Mouse (Mus musculus) stomach, embryonic 15.5 days (tissue): Measurements from ENCODE around the gene G430095P16Rik. TPM values are rescaled to one million over a fixed set of nuclear protein-coding genes. Genes with fewer than 3 reads are reported as not detected.

Experiments used
- ATAC-seq: fragments of 200-750 bp; cut with Nextera tagmentation; 2 replicates; pipeline ENCODE4 v1.8.0; 2017; ENCODE audit warnings: low read depth, moderate number of reproducible peaks, moderate TSS enrichment; ENCODE audit not compliant: insufficient read depth, low FRiP score
- H3K27ac ChIP-seq: fragments of 300-500 bp; sonication (generic); 2 replicates; pipeline ENCODE4 v1.5.1; 2015; ENCODE audit warnings: mild to moderate bottlenecking, inconsistent platforms
- H3K27me3 ChIP-seq: fragments of 300-500 bp; sonication (generic); replicated peaks from 2 replicates; pipeline ENCODE4 v1.6.1; 2015; ENCODE audit warnings: inconsistent platforms
- H3K36me3 ChIP-seq: fragments of 300-500 bp; sonication (generic); 2 replicates; pipeline ENCODE4 v1.6.1; 2015; ENCODE audit warnings: inconsistent platforms
- H3K4me1 ChIP-seq: fragments of 300-500 bp; sonication (generic); 2 replicates; pipeline ENCODE4 v1.6.1; 2015; ENCODE audit warnings: inconsistent platforms
- H3K4me2 ChIP-seq: fragments of 300-500 bp; sonication (generic); 2 replicates; pipeline ENCODE4 v1.6.1; 2015; ENCODE audit warnings: mild to moderate bottlenecking, inconsistent platforms
- H3K4me3 ChIP-seq: fragments of 300-500 bp; sonication (generic); replicated peaks from 2 replicates; pipeline ENCODE4 v1.5.1; 2015; ENCODE audit warnings: inconsistent platforms
- H3K9ac ChIP-seq: fragments of 300-500 bp; sonication (generic); 2 replicates; pipeline ENCODE4 v1.6.1; 2015; ENCODE audit warnings: inconsistent platforms
- H3K9me3 ChIP-seq: fragments of 300-500 bp; sonication (generic); 2 replicates; pipeline ENCODE4 v1.6.1; 2016; ENCODE audit warnings: inconsistent platforms
- WGBS: fragments of 180-500 bp; shearing (Covaris S2); methylation state at CpG from one replicate; pipeline ENCODE4 v1.1.7; 2015; 5-methylcytosine and 5-hydroxymethylcytosine counted together
- polyA plus RNA-seq: library from polyadenylated mRNA; unstranded; fragments of >200 nt; fragmentation: Nextera tagmentation; extraction: Ambion mirVana; gene quantifications from 2 replicates; pipeline ENCODE4 v1.2.1, GENCODE M21; 2015

Gene G430095P16Rik
- polyA plus RNA-seq, 1 experiment from 2014 or later: 4.1 TPM

- 0 out of 2 replicates have a peak, but pooled peaks cover 4% of the 10 kb centered on the region for H3K36me3 ChIP-seq
- ATAC-seq: no peak
- H3K4me2 ChIP-seq: no peak overlapping the region
- H3K27ac ChIP-seq: no peak overlapping the region
- no peak overlapping the region for H3K9ac ChIP-seq
- H3K4me3 ChIP-seq: no peak overlapping the region
- H3K9me3 ChIP-seq: no peaks in the 10 kb centered on the region
- H3K27me3 ChIP-seq: no peaks in the 10 kb centered on the region; the same call in 1 of the 2 replicates
- 76% methylated on average over 6 of the region's 6 CpGs for WGBS
- H3K4me1 ChIP-seq: peaks cover 10% of the 10 kb centered on the region; the same call in 1 of the 2 replicates
Observed at GRCm38 (mm10) chr8:84752734-84753582, 30.2 kb downstream of the G430095P16Rik start.

- 34% methylated on average over 5 of the region's 5 CpGs for WGBS
- H3K4me1 ChIP-seq: peaks cover 12% of the 10 kb centered on the region; the same call in 1 of the 2 replicates
- H3K4me2 ChIP-seq: no peak overlapping the region
- no peak overlapping the region for H3K27ac ChIP-seq
- H3K36me3 ChIP-seq: 0 out of 2 replicates have a peak, but pooled peaks cover 4% of the 10 kb centered on the region
- H3K27me3 ChIP-seq: no peaks in the 10 kb centered on the region
- no peak overlapping the region for H3K4me3 ChIP-seq
- no peak for ATAC-seq
- no peak overlapping the region for H3K9ac ChIP-seq
- H3K9me3 ChIP-seq: no peaks in the 10 kb centered on the region
Observed at GRCm38 (mm10) chr8:84757501-84757900, 34.7 kb downstream of the G430095P16Rik start.

DNA sequence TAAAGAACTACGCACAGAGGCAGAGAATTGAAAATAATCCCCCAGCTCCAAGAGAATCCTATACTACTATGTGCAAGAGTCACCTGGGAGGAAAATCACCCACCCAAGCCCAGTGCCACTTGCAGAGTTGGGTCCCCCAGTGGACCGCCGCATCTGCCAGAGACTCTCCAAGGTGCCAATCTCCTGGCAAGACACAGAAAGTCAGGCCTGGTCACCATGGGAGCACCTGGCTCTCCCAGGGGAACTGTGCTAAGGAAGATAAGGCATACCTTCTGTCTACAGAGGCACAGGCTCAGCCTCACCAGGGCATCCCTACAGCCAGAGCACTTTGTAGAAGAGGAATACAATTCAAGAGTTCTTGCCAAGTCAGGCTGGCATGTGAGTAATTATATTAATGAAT is 35.5 kb downstream of the G430095P16Rik start:
- 96% methylated on average over 3 of the region's 3 CpGs for WGBS
- Histone ChIP-seq H3K27me3 (no peaks in the 10 kb centered on the region), H3K4me2 (no peak overlapping the region), H3K4me3 (no peak overlapping the region), H3K9ac (no peak overlapping the region), H3K4me1 (peaks cover 12% of the 10 kb centered on the region; the same call in 1 of the 2 replicates), H3K9me3 (no peaks in the 10 kb centered on the region), H3K36me3 (no peaks in the 10 kb centered on the region), H3K27ac (no peak overlapping the region)
- no peak for ATAC-seq

GRCm38 (mm10) chr8:84759126-84759525 is 36.3 kb downstream of the G430095P16Rik start:
- Histone ChIP-seq H3K27me3 (no peaks in the 10 kb centered on the region), H3K9me3 (no peaks in the 10 kb centered on the region), H3K4me1 (peaks cover 12% of the 10 kb centered on the region; the same call in 1 of the 2 replicates), H3K36me3 (no peaks in the 10 kb centered on the region), H3K4me3 (no peak overlapping the region), H3K4me2 (no peak overlapping the region), H3K27ac (no peak overlapping the region), H3K9ac (no peak overlapping the region)
- 59% methylated on average over 7 of the region's 7 CpGs for WGBS
- peak; percentile 44; the same call in 1 of the 2 replicates for ATAC-seq

DNA sequence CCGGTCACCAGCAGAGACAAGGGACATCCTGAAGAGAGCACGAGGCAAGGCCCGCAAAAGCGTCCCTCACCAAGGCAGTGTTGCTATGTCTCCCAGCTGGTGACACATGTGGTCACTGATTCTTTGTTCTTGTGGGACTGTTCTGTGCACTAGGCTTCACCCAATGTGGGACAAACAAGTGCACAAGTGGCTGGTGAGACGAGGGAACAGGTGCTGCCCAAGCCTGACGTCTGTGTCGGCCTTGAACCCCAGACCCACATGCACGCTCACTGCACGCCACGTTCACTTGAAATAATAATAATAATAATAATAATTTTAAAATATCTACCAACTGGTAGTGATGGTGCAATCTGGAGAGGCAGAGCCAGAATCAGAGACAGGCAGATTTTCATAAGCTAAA is 36.9 kb downstream of the G430095P16Rik start:
- H3K27me3 ChIP-seq: no peaks in the 10 kb centered on the region
- H3K4me2 ChIP-seq: no peak overlapping the region
- H3K4me3 ChIP-seq: no peak overlapping the region
- no peak overlapping the region for H3K27ac ChIP-seq
- H3K9me3 ChIP-seq: no peaks in the 10 kb centered on the region
- no peak for ATAC-seq
- H3K9ac ChIP-seq: no peak overlapping the region
- H3K4me1 ChIP-seq: peaks cover 12% of the 10 kb centered on the region; the same call in 1 of the 2 replicates
- 87% methylated on average over 10 of the region's 10 CpGs for WGBS
- no peaks in the 10 kb centered on the region for H3K36me3 ChIP-seq

DNA sequence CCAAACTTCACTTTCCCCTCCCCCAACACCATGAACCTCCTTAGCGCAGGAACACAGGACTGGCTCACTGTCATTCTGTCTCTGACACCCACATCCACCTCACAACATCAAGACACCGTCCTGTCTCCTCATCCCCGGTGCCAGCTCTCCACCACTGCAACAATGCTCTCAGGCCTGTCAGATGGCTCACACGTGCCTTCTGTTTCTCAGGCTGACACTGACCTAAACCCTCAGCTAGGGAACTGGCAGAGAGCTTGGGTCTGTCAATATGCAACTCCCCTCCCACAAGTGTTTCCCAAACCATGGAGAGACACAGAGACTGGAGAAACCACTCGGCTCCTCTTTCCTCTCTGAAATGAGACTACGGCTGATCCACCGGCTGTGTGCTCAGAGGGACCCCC is 37.6 kb downstream of the G430095P16Rik start:
- 68% methylated on average over 7 of the region's 7 CpGs for WGBS

GRCm38 (mm10) chr8:84760901-84761300 is 38.1 kb downstream of the G430095P16Rik start:
- H3K27me3 ChIP-seq: no peaks in the 10 kb centered on the region
- H3K9ac ChIP-seq: no peak overlapping the region
- no peak overlapping the region for H3K4me3 ChIP-seq
- no peak overlapping the region for H3K4me2 ChIP-seq
- no peak overlapping the region for H3K27ac ChIP-seq
- WGBS: 59% methylated on average over 2 of the region's 2 CpGs
- H3K4me1 ChIP-seq: peaks cover 18% of the 10 kb centered on the region
- H3K36me3 ChIP-seq: no peaks in the 10 kb centered on the region
- ATAC-seq: no peak
- H3K9me3 ChIP-seq: no peaks in the 10 kb centered on the region

More for the DNA sequence above, 37.6 kb downstream of the G430095P16Rik start:
- H3K27ac ChIP-seq: no peak overlapping the region
- no peak for ATAC-seq
- H3K4me1 ChIP-seq: peaks cover 13% of the 10 kb centered on the region
- H3K27me3 ChIP-seq: no peaks in the 10 kb centered on the region
- no peaks in the 10 kb centered on the region for H3K9me3 ChIP-seq
- no peaks in the 10 kb centered on the region for H3K36me3 ChIP-seq
- H3K9ac ChIP-seq: no peak overlapping the region
- no peak overlapping the region for H3K4me2 ChIP-seq
- H3K4me3 ChIP-seq: no peak overlapping the region

DNA sequence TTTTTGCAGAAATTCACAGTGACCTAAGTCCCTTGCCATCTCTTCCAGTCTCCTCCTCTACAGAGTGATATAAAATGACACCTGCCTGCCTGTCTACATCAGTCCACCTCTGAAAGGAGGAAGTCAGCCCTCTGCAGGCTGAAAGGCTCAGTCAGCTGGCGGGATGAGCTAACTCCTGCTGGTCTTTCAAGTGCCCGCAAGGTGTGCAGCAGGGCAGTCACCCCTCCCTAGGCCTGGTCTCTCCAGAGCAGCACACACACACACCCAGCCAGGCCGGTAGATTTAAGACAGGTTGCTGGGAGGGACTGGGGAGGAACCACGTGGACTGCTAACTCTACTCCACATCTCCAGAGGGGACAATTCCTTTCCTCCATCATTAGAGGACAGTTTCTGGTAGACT is 41.3 kb downstream of the G430095P16Rik start:
- H3K4me2 ChIP-seq: no peak overlapping the region
- ATAC-seq: peak; percentile 67
- H3K9me3 ChIP-seq: no peaks in the 10 kb centered on the region
- whole genome bisulfite sequencing: 57% methylated on average over 4 of the region's 4 CpGs
- no peaks in the 10 kb centered on the region for H3K27me3 ChIP-seq
- peaks cover 11% of the 10 kb centered on the region; the same call in 1 of the 2 replicates for H3K36me3 ChIP-seq
- peaks cover 17% of the 10 kb centered on the region for H3K4me1 ChIP-seq
- H3K4me3 ChIP-seq: no peak overlapping the region
- H3K27ac ChIP-seq: no peak overlapping the region
- no peak overlapping the region for H3K9ac ChIP-seq

DNA sequence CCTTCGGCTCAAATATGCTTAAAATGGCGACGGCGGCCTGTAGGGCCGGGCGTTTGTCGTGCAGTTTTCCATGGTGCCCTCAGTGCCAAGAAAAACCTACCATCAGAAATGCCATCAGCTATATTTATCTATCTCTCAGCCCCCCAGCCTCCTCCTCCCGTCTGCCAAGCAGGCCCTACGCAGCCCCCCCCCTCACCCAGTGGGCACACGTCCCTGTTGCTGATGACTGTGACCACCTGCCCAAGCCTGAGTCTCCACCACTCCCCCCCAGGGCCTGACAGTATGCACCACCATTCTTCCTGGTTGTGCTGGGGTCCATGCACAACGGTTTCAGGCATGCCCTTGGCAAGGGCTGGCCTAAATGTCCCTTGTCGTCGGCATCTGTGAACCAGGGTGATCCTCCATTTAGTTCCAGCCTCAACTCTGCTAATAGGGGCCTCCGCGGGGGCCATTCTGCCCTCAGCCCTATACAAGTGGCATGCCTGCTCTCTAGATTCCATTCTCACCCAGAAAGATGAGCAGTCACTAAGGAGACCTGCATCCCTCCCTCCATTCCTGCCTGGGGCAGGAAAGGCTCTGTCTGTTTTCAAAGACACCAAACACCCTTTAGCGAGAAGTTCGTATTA is 42.2 kb downstream of the G430095P16Rik start:
- H3K4me3 ChIP-seq: no peak overlapping the region
- no peak overlapping the region for H3K4me2 ChIP-seq
- H3K27ac ChIP-seq: no peak overlapping the region
- no peak for ATAC-seq
- H3K9me3 ChIP-seq: no peaks in the 10 kb centered on the region
- no peak overlapping the region for H3K9ac ChIP-seq
- 82% methylated on average over 17 of the region's 17 CpGs for whole genome bisulfite sequencing
- H3K4me1 ChIP-seq: peaks cover 18% of the 10 kb centered on the region
- peaks cover 11% of the 10 kb centered on the region; the same call in 1 of the 2 replicates for H3K36me3 ChIP-seq
- H3K27me3 ChIP-seq: no peaks in the 10 kb centered on the region

DNA sequence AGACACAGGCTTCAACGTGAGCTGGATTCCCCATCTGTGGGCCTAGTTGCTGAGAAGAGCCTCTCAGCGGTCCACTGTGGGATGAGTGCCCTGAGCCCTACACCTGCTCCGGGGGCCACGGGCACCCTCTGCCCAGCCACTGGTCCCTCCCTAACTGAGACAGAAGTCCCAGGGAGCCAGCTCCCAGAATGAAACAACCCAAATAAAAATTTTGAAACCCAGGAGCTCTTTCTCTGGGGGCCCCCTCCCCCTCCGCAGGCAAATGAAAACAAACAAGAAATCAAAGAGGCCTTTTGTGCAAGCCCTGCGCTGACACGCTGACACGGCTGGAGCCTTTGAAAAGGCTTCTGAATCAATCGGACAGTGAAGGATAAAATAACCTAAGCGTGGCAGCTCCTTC is 42.8 kb downstream of the G430095P16Rik start:
- Histone ChIP-seq H3K4me3 (no peak overlapping the region), H3K27me3 (no peaks in the 10 kb centered on the region), H3K27ac (peak overlapping the region; percentile 11; the same call in 1 of the 2 replicates), H3K9me3 (no peaks in the 10 kb centered on the region), H3K4me1 (peaks cover 21% of the 10 kb centered on the region), H3K4me2 (no peak overlapping the region), H3K9ac (no peak overlapping the region), H3K36me3 (peaks cover 11% of the 10 kb centered on the region; the same call in 1 of the 2 replicates)
- no peak for ATAC-seq
- 40% methylated on average over 10 of the region's 10 CpGs for WGBS

GRCm38 (mm10) chr8:84766422-84766821 is 43.6 kb downstream of the G430095P16Rik start:
- 0 out of 2 replicates have a peak, but pooled peaks cover 5% of the 10 kb centered on the region for H3K27me3 ChIP-seq
- H3K9ac ChIP-seq: no peak overlapping the region
- peaks cover 27% of the 10 kb centered on the region for H3K4me1 ChIP-seq

GRCm38 (mm10) chr8:84767221-84767620 is 44.4 kb downstream of the G430095P16Rik start:
- Histone ChIP-seq H3K4me1 (peaks cover 35% of the 10 kb centered on the region), H3K27ac (no peak overlapping the region), H3K4me2 (no peak overlapping the region), H3K27me3 (0 out of 2 replicates have a peak, but pooled peaks cover 6% of the 10 kb centered on the region), H3K9me3 (no peaks in the 10 kb centered on the region), H3K9ac (no peak overlapping the region), H3K36me3 (peaks cover 15% of the 10 kb centered on the region; the same call in 1 of the 2 replicates), H3K4me3 (no peak overlapping the region)
- 83% methylated on average over 10 of the region's 10 CpGs for WGBS
- no peak for ATAC-seq

More at GRCm38 (mm10) chr8:84766422-84766821, 43.6 kb downstream of the G430095P16Rik start:
- no peak for ATAC-seq
- 65% methylated on average over 9 of the region's 9 CpGs for WGBS
- Histone ChIP-seq H3K36me3 (peaks cover 15% of the 10 kb centered on the region; the same call in 1 of the 2 replicates), H3K4me2 (no peak overlapping the region), H3K9me3 (no peaks in the 10 kb centered on the region), H3K4me3 (no peak overlapping the region), H3K27ac (peak overlapping the region; percentile 11; the same call in 1 of the 2 replicates)
